Mouse (Mus musculus) right cerebral cortex, postnatal 14 days (tissue): ENCODE data around the gene Sh2d1a.

ENCODE experiments used
- DNase-seq: peaks from one replicate; pipeline ENCODE4 v3.0.0; 2022

Gene Sh2d1a

DNA sequence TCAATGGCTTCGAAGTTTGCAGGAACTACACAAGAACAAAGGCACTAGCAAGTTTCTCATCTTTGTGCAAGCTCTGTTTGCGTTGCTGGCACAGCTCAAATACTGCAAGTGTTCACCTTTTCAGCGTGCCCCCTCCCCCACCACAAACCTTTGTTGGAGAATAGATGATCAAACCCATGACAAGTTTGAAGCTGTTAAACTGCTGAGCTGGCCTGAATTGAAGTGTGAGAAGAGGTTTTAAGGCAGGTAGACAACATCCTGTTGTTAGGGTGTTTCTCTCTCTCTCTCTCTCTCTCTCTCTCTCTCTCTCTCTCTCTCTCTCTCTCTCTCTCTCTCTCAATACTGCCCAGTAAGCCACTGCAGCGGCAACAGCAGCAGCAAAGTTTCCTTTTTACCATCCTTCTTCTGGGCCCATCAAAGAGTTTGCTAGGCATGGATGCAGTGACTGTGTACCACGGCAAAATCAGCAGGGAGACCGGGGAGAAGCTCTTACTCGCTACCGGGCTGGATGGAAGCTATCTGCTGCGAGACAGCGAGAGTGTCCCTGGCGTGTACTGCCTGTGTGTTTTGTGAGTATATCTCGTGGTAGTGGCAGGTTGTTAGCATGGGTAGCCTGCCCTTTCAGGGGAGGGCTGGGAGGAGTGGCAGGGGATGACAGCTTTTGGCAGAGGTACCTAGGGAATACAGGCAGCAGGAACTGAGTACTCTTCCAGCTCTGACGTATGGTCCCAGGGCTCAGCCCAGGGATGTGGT is at the start of gene Sh2d1a:
Gene Sh2d1a, plus strand, starts transcription at position 163 of the 753 bp plus-strand sequence.
- no peak for DNase-seq

DNA sequence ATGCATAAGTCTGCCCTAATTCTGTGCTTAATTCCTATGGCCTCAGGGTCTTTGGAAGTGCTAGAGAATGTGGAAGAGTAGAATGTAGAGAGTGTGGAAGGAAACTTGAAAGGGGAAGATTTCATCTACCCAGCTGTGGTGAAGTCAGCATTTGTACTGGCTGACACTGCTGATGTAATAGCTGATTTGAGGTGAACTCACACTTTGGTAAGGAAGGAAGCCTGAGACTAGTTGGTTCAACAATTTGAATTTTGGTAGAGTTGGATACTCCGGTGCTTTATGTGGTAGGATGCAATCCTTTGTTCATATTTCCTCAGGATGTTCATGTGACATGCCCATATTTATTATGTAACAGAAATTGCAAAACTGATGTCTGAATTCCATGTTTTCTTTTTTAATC is 49.3 kb upstream of the Sh2d1a start:
- no peak for DNase-seq

DNA sequence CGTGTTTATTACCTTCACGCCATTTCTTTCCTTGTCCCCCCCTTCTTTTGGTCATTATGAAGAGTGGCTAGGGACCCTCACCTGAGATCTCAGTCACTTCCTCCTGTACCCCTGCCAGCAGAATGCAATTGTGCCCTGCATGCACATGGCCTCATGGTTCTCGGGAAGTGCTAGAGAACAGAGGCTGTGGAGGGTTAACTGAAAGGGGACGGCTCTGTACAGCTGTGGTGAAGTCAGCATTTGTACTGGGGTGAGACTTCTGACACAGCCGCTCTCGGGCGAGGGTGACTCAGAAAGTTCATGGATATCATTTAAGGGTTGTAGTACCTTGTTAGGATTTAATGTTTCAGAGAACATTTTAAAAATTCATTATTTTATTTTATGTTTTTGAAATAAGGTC is 47.7 kb upstream of the Sh2d1a start:
- no peak for DNase-seq

DNA sequence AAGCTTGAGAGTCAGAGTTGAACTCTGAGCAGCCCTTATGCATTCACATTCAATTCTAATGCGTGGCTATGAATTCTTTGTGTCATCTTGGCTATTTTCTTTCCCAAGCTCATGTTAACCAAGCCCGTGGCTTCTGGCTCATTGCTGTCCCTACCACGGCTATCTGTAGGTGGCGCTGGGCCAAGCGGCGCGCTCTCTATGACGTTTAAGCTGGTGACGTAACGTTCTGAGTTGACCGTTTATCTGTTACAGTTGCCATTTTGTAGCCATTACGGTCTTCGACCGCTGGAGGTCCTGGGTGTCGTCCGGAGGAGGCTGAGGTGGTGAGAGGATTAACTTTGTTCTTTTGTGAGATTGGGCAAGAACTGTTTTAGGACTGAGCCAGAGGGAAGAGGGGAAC is 12.8 kb upstream of the Sh2d1a start, which contains the start of gene Tex13c2:
Gene Tex13c2, plus strand, starts transcription at position 246 of the 400 bp plus-strand sequence.
- DNase-seq = no peak

DNA sequence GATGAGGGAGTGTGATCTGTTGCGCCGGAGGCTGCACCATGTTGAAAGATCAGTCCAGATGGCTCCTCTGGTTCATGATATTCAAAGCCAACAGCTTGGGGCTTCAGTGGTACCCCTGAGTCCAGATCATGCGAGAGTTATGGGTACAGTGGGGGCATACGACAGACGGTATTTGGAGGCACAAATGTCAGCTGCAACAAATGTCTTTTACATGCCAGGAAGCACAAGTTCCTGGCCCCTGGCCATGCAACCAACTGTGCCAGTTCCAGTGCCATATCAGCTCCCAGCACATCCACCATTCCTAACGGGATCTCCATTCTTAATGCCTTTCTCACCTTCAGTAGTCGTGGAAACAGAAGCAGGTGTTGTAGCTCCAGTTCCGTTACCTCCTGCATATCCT is 11.9 kb upstream of the Sh2d1a start:
- no peak for DNase-seq

DNA sequence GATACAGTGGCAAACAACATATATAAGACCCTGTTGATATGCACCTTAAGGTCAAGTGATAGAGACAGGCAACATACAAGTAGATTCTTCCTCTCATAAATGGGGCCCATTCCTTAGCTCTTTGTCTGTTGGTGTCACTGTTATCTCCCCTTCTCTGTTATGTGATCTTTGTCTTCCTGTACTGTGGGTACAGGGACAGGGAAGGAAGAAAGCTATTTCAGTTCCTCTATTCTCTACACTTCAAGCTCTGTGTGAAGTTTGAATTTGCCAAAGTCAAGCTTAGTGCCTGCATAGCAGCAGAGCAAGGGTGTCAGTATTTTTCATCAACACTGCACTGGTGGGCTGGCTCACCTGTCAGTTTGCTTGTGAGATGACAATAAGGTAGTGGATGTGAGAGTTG is 1.7 kb upstream of the Sh2d1a start:
- DNase-seq = no peak

DNA sequence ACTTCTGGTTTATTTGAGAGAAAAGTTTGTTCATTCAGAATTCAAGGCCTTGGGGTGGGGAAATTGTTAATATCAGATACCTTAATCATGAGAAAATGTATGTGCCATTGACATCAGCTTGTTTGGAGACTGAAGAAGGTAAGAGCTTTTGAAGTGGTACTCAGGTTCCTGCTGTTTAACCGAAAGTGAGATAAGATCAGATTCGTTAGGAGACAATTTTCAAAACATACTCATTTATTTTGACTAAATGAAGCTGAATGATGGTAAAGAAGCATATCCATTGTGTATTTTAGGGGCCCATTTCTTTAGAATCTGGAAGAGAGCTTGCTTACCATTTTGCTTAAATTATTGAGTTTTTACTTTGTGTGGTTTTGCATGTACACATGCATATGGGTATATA is 8.9 kb downstream of the Sh2d1a start:
- DNase-seq = no peak

DNA sequence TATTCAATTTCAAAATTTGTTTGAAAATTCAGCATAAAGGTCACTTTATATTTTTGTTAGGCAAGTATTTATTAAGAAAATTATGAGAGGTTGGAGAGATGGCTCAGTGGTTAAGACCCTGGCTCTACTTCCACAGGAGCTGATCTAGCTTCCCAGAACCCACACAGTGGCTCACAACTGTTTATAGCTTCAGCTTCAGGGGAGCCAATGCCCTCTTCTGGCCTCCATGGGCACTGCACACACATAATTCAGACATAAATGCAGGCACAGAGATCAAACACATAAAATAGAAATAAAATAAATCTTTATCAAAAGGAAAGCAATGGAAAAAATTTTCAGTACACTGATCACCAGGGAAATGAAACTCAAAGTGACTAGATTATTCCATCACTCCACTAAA is 10.3 kb downstream of the Sh2d1a start:
- no peak for DNase-seq

DNA sequence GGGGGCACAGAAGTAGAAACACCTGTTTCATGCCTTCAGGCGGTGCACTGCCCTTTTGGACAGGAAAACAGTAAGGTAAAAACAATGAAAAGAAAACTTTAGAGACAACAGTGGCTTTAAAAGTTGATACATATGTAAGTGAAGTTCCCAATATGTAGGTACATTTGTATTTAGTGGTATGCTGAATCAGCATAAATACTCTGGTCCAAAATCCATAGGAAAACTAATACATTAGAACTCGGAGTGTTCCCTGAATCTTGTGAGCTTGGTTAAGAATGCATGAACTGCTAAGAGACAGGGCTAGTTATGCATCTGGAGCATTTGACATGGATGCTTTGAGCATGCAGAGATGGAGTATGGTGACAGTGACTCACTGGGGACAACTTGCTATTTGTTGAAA is 20.6 kb downstream of the Sh2d1a start:
- no peak for DNase-seq

DNA sequence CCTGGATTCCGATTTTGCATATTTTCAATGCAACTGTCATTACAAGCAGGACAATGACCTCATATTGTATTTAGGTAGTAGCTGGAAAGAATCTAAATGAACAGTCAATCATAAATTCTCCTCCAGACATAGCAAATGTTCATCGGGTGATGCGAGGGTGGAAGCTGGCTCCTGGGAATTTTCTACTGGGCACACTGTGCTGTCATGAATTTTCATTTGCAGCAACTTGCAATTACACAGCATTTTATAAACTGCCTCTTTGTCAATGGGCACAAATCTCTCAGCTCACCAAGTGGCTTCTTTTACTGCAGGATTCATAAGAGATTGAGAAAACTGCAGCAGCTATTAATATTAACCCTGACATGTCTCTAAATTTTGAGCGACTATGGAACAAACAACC is 28.4 kb downstream of the Sh2d1a start:
- DNase-seq = no peak

DNA sequence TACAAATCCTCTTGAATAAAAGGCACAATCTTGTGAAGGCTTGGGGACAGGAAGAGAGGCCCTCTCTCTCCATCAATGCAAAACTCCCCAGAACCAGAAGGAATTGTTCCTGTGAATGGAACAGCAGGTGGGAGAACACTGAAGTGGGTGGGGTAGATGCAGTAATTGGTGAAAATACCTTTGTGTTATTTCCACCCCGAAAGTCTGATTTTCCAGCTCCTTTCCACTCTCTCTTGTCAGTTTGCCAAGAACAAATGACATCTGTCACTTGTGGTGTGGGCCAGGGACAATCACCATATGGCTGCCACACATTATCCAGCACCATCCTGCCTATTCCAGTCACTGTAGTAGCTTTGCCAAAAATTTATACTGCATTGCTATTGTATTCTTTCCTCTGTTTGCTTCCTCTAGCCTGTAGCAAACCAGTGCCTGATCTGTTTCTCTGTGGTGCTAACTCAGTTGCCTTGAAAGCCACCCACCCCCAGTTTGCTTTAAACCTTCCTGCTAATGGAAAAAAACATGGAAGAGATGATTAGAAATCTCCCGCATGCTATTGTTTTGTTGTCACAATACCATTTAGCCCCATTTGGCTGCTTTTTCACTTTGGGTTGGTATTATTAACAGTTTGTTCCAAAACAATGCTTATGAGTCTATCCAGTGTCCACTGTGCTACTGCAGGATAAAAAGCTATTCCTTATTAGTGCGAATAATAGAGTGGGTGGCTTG is 37.9 kb downstream of the Sh2d1a start:
- DNase-seq = no peak

DNA sequence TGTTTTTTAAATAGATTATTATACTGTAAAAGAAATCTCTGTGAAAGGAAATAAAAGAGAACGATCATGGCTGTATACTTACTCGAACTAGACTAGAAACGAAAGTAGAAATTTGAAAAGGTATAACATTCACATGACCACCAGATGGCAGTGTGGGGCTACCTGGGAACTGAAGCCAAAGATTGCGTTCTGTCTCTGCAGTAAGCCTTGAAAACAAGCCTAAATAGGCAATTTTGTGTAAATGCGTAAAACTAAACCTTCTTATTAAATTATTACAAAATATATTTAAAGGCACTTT is 38.5 kb downstream of the Sh2d1a start:
- DNase-seq = peak; percentile 72

DNA sequence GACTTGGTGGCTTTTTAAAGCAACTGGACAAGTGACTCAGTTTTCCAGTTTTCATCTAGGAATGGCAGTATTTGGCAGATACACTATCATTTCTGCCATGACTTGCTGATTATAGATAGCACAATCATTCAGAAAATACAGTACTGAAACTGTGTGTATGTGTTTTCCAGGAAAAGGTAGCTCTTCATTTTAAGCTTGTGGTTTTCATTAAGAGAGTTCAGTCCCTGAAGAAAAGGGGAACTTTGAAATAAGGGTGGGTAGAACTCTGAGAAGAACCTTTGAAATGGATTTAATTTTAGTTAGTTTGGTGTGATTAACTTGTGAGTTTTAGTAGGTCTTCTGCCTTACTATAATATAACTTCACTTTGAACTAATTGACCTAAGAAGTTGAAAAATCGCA is 42.8 kb downstream of the Sh2d1a start:
- no peak for DNase-seq

DNA sequence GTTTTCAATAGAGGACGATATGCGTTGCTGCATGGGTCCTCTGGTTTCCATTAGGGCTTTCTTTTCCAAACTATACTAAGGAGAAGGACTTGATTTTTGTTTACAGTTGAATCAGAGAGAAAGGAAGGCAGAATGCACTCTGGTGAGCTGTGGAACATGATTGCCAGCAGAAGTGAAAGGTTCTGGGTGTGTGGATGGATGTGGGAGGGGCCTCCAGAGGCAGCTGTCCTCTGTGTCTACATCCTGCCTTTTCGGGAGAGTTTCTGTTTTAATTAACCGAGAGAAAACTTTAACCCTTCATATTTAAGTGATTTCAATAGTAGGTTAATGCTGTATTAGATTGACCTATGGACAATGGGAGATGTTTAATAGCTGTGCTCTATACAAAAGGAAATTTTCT is 46.3 kb downstream of the Sh2d1a start:
- no peak for DNase-seq

DNA sequence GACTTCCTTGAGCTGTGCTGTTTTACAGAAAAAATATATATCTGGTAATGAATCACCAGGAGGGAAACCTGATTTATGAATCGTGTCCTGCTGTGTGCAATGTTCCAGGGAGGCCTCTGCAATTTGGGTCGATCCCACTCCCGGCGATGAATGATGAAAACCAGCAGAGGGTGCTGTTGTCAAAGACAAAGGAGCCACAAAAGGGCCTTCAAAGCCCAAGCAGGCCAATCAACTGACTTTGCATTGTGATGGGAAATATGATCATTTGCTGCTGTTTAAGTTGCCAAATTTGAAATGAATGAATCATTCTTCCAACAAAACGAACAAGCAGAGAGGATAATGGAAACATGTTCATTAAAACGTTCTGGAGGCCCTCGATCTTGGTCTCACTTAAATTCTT is 55.0 kb downstream of the Sh2d1a start:
- peak; percentile 32 for DNase-seq

DNA sequence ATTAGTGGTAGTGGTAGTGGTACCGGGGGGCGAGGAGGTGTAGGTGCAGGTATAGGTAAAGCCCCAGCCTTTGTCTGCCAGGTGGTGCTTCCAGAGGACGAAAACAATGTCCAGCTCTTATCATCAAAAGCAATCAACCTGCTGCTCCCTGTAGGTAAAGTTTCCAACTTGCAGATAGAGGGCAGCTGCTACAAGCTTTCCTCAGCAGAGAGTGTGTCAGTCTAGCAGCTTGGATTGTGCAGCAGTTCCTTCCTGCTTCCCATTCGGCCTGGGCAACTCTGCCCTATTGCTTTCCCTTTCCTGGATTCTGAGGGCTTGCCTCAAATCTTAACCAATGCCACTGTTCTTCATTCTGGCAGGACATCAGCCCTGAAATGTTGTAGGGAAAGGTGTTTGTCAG is 56.4 kb downstream of the Sh2d1a start:
- no peak for DNase-seq
